Mouse (Mus musculus) myocyte (in vitro differentiated cells): ENCODE data around the gene Ciz1. TPM values are rescaled to one million over a fixed set of nuclear protein-coding genes. Genes with fewer than 3 reads are reported as not detected.

Source experiments
- H3K27me3 ChIP-seq: one replicate; pipeline ENCODE4 v1.6.1; 2011; ENCODE audit not compliant: control insufficient read depth, insufficient read depth, insufficient read length
- H3K36me3 ChIP-seq: one replicate; pipeline ENCODE4 v1.6.1; 2011; ENCODE audit not compliant: control insufficient read depth, insufficient read depth
- H3K4me2 ChIP-seq: one replicate; pipeline ENCODE4 v1.6.1; 2011; ENCODE audit warnings: low read depth, control low read depth
- H3K4me3 ChIP-seq: one replicate; pipeline ENCODE4 v1.5.1; 2011; ENCODE audit warnings: mild to moderate bottlenecking, control low read depth, moderate library complexity
- H3K79me2 ChIP-seq: one replicate; pipeline ENCODE4 v1.6.1; 2011; ENCODE audit not compliant: control insufficient read depth, insufficient read depth
- H3ac ChIP-seq: one replicate; pipeline ENCODE4 v1.6.1; 2011; ENCODE audit not compliant: control insufficient read depth, insufficient read length
- CEBPB ChIP-seq: IDR thresholded peaks from 2 replicates; pipeline ENCODE4 v1.6.1; 2011; ENCODE audit warnings: mild to moderate bottlenecking, moderate library complexity; ENCODE audit not compliant: poor library complexity, insufficient read depth, severe bottlenecking
- E2F4 ChIP-seq: IDR thresholded peaks from one replicate; pipeline ENCODE4 v1.6.1; 2011; ENCODE audit warnings: mild to moderate bottlenecking, control low read depth, moderate library complexity; ENCODE audit not compliant: insufficient read depth
- MAX ChIP-seq: IDR thresholded peaks from one replicate; pipeline ENCODE4 v1.6.1; 2011; ENCODE audit warnings: low read depth, mild to moderate bottlenecking, control low read depth
- MYOD1 ChIP-seq, 3 experiments: IDR thresholded peaks; one replicate each; pipeline ENCODE4 v1.6.1; 2011; ENCODE audit warnings: control low read depth in 2 of 3, low read depth in 2 of 3, mild to moderate bottlenecking in 2 of 3, moderate library complexity in 1 of 3; ENCODE audit not compliant: insufficient read length in 2 of 3, control insufficient read depth in 1 of 3
- MYOG ChIP-seq, 3 experiments: IDR thresholded peaks; one replicate each; pipeline ENCODE4 v1.6.1; 2011; ENCODE audit warnings: control low read depth in 2 of 3, low read depth in 2 of 3, mild to moderate bottlenecking in 2 of 3; ENCODE audit not compliant: insufficient read length in 2 of 3, control insufficient read depth in 1 of 3, insufficient read depth in 1 of 3
- POLR2A ChIP-seq: IDR thresholded peaks from one replicate; pipeline ENCODE4 v1.6.1; 2011; ENCODE audit warnings: low read depth, mild to moderate bottlenecking, control low read depth, moderate library complexity; ENCODE audit not compliant: insufficient read length
- POLR2AphosphoS2 ChIP-seq: IDR thresholded peaks from one replicate; pipeline ENCODE4 v1.6.1; 2011; ENCODE audit warnings: low read depth, control low read depth; ENCODE audit not compliant: insufficient read length
- REST ChIP-seq: IDR thresholded peaks from one replicate; pipeline ENCODE4 v1.6.1; 2011; ENCODE audit warnings: mild to moderate bottlenecking, control low read depth, moderate library complexity; ENCODE audit not compliant: insufficient read depth, insufficient read length
- SRF ChIP-seq: IDR thresholded peaks from one replicate; pipeline ENCODE4 v1.6.1; 2011; ENCODE audit warnings: low read depth; ENCODE audit not compliant: control insufficient read depth, insufficient read length
- TCF12 ChIP-seq: IDR thresholded peaks from one replicate; pipeline ENCODE4 v1.6.1; 2011; ENCODE audit warnings: mild to moderate bottlenecking, control low read depth; ENCODE audit not compliant: poor library complexity, insufficient read depth, severe bottlenecking
- TCF3 ChIP-seq: IDR thresholded peaks from one replicate; pipeline ENCODE4 v1.6.1; 2011; ENCODE audit warnings: low read depth, control low read depth; ENCODE audit not compliant: insufficient read length
- USF1 ChIP-seq: IDR thresholded peaks from one replicate; pipeline ENCODE4 v1.6.1; 2011; ENCODE audit warnings: low read depth, mild to moderate bottlenecking, control low read depth, moderate library complexity
- polyA plus RNA-seq: library from polyadenylated mRNA; unstranded; fragments of >200 nt; fragmentation: generic; extraction: Trizol; gene quantifications from one replicate; pipeline ENCODE4 v1.2.1, GENCODE M21; 2012; ENCODE audit warnings: missing spikeins

The Ciz1 gene
- polyA plus RNA-seq, 1 experiment = 54.2 TPM

DNA sequence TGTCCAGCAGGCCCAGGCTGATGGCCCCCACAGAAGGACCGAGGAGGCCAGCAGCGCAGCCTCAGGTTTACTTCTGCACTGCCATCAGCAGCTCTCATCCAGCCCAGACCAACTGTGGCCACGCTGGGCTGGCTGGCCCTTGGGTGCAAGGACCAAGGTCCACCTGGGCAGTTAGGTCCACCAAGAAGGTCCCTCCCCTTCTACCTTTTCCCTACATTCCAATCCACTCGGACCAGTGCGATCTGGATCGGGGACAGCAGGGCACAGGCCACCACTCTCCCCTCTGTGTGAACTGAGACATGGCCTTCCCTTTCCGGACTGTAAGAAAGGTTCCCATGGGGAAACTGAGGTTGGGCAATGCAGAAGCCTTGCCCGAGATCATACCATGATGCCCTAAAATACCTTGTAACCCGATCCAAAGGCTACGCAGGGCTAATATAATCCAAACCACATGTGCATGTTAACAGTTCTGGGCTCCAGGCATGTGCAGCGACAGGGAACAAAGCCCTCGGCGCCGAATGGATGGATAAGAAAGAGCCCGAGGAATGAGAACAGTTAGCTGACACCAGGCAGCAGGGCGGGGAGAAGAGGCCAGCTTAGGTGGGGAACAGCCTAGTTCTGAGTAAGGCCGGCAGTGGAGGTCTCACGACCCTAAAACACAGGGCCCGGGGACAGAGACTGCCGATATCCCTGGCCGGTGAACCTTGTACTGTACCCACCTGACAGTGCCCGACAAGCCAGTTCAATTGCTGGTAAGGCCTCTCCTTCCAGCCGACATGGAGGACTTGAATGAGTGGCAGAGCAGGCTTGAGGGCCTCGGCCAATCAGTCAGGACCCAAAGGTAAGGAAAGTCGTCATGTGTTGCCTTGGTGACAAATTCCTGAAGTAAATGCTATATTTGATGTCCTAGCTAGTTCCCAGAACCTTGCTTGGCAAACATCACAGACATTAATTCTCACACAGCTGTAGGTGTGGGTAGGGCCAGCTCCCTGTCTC lies 56.6 kb downstream of the Ciz1 start:
- no peak overlapping the region for H3K4me2 ChIP-seq
- no peak overlapping the region for H3ac ChIP-seq
- H3K79me2 ChIP-seq = no peaks in the 10 kb centered on the region
- no peaks in the 10 kb centered on the region for H3K27me3 ChIP-seq
- H3K36me3 ChIP-seq = no peaks in the 10 kb centered on the region
- no peak overlapping the region for H3K4me3 ChIP-seq
- TF ChIP-seq POLR2A = no peak
- no peak for TF ChIP-seq REST
- TF ChIP-seq E2F4 = no peak
- no peak for TF ChIP-seq MYOD1 (IDR thresholded peaks at IDR 0.05; ENCODE audit: control insufficient read depth in 1 of 3, insufficient read length in 2 of 3, low read depth in 2 of 3)
- TF ChIP-seq MYOG (IDR thresholded peaks at IDR 0.05; ENCODE audit: control insufficient read depth in 1 of 3, insufficient read depth in 1 of 3, insufficient read length in 2 of 3, low read depth in 2 of 3) = no peak

DNA sequence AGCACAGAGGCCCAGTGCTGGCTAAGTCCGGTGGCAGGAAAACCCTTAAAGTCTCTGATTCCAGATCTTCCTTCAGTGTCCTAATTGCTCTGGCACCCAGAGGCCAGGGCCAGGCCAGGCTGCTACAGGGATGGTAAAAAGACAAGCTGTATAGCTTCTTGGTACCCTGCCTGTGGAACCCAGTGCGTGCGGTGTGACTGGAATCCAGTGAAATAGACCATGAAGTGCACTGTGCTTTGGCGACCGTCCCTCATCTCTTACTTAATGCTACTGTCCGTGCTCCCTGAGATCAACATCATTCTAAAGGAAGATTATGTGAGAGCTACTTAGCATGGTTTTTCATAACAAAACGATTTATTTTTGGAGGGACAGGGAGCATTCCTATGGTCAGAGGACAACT lies 59.3 kb downstream of the Ciz1 start:
- Histone ChIP-seq H3K27me3 (no peaks in the 10 kb centered on the region), H3K36me3 (no peaks in the 10 kb centered on the region), H3K4me3 (no peak overlapping the region), H3K79me2 (no peaks in the 10 kb centered on the region), H3K4me2 (no peak overlapping the region), H3ac (no peak overlapping the region)
- TF ChIP-seq POLR2A = no peak
- no peak for TF ChIP-seq MAX
- no peak for TF ChIP-seq SRF
- TF ChIP-seq USF1 = no peak
- TF ChIP-seq TCF12 = no peak
- no peak for TF ChIP-seq REST
- TF ChIP-seq POLR2AphosphoS2 = no peak
- no peak for TF ChIP-seq MYOG (IDR thresholded peaks at IDR 0.05; ENCODE audit: control insufficient read depth in 1 of 3, insufficient read depth in 1 of 3, insufficient read length in 2 of 3, low read depth in 2 of 3)
- TF ChIP-seq TCF3 = no peak
- TF ChIP-seq MYOD1 (IDR thresholded peaks at IDR 0.05; ENCODE audit: control insufficient read depth in 1 of 3, insufficient read length in 2 of 3, low read depth in 2 of 3) = no peak
- no peak for TF ChIP-seq E2F4
- no peak for TF ChIP-seq CEBPB

DNA sequence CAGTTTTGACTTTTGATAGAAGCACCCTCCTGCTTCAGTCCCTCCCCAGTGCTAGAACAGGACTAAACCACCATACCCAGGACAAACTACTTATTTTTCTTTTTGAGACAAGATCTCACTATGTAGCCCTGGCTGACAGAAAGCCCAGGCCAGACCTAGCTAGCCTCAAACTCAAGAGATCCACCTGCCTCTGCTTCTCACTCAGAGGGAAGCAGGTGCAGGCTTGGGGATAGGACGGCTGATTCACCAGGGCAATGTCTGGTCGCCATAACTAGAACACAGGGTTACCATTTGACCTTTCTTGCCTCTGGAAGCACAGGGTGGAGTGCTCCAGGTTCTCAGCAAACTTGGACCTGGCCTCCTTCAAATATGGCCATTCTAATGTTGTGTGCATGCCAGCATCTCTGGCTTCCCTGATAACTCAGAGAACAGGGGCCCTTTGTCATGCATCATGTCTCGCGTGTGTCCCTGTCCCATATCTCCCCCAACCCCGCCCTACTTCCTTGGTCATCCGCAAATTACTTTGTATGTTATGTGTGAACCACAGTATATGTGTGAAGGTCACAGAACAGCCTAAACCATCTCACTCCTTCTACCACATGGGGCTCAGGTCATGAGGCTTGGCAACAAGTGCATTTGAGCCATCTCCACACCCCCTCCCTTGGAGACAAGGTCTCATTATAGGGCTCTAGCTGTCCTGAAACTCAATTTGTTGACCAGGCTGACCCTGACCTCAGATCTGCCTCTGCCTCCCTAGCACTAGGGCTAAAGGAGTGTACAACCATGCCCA lies 60.8 kb downstream of the Ciz1 start:
- no peak for TF ChIP-seq TCF12
- TF ChIP-seq MYOD1 (IDR thresholded peaks at IDR 0.05; ENCODE audit: control insufficient read depth in 1 of 3, insufficient read length in 2 of 3, low read depth in 2 of 3) = peak in 2 of 3 experiments; percentile 71 to 84
- no peaks in the 10 kb centered on the region for H3K79me2 ChIP-seq

DNA sequence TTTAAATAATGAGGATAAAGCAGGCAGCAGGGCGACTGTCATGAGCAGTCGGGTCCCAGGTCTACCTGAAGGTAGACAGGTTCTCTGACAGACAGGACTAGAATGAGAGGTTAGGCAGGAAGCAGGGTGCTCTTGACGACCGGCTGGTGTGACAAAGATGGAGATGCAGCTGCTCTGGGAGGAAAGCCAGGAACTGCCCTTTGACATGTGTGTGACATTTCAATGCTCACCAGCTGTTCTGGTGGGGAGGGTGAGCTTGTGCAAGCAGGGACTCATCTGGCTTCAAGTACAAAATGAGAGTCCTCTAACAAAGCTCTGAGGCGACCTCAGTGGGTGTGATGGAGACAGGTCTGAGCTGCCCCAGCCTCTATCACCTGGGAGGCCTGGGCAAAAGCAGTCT lies 61.8 kb downstream of the Ciz1 start:
- no peak overlapping the region for H3K4me2 ChIP-seq
- H3ac ChIP-seq = no peak overlapping the region
- TF ChIP-seq CEBPB = no peak
- no peak for TF ChIP-seq SRF
- TF ChIP-seq POLR2AphosphoS2 = no peak
- no peak for TF ChIP-seq USF1
- TF ChIP-seq MAX = no peak
- TF ChIP-seq TCF12 = no peak
- TF ChIP-seq E2F4 = no peak
- peak in 2 of 3 experiments; percentile 82 to 89 for TF ChIP-seq MYOD1 (IDR thresholded peaks at IDR 0.05; ENCODE audit: control insufficient read depth in 1 of 3, insufficient read length in 2 of 3, low read depth in 2 of 3)
- peak; percentile 34 for TF ChIP-seq TCF3
- no peak for TF ChIP-seq POLR2A
- TF ChIP-seq REST = no peak
- peak; percentile 8 to 80 (median 78) for TF ChIP-seq MYOG (IDR thresholded peaks at IDR 0.05; ENCODE audit: control insufficient read depth in 1 of 3, insufficient read depth in 1 of 3, insufficient read length in 2 of 3, low read depth in 2 of 3)
- no peak overlapping the region for H3K4me3 ChIP-seq
- H3K79me2 ChIP-seq = no peaks in the 10 kb centered on the region
- peaks cover 18% of the 10 kb centered on the region for H3K36me3 ChIP-seq
- H3K27me3 ChIP-seq = no peaks in the 10 kb centered on the region

More for the DNA sequence above, 60.8 kb downstream of the Ciz1 start:
- no peak overlapping the region for H3K4me3 ChIP-seq
- H3K36me3 ChIP-seq = peaks cover 10% of the 10 kb centered on the region
- H3K27me3 ChIP-seq = no peaks in the 10 kb centered on the region
- no peak overlapping the region for H3ac ChIP-seq
- H3K4me2 ChIP-seq = no peak overlapping the region

DNA sequence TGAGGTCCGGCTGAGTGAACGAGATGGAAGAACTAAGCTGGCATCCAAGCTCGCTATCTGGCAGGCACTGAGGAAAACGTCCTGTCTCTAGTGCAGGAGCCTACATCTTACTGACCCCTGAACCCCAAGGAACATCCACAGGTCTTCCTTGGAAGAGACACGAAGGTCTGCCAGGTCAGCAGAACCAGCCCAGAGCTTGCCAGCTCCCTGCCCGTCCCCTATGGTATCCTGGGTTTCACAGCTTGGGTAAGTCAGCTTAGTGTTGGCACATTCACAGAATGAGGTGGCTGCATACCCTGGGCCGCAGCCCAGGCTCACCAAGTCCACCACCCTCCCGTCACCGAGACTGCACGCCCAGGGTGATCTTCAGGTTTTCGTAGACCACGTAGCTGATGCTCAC lies 63.7 kb downstream of the Ciz1 start:
- no peak overlapping the region for H3ac ChIP-seq
- H3K36me3 ChIP-seq = peaks cover 23% of the 10 kb centered on the region
- no peak for TF ChIP-seq MYOG (IDR thresholded peaks at IDR 0.05; ENCODE audit: control insufficient read depth in 1 of 3, insufficient read depth in 1 of 3, insufficient read length in 2 of 3, low read depth in 2 of 3)
- TF ChIP-seq E2F4 = no peak
- no peak overlapping the region for H3K4me3 ChIP-seq
- no peaks in the 10 kb centered on the region for H3K79me2 ChIP-seq
- H3K4me2 ChIP-seq = no peak overlapping the region
- H3K27me3 ChIP-seq = no peaks in the 10 kb centered on the region
